Mouse (Mus musculus): Measurements from ENCODE around the gene H2-D1.

The H2-D1 gene

DNA sequence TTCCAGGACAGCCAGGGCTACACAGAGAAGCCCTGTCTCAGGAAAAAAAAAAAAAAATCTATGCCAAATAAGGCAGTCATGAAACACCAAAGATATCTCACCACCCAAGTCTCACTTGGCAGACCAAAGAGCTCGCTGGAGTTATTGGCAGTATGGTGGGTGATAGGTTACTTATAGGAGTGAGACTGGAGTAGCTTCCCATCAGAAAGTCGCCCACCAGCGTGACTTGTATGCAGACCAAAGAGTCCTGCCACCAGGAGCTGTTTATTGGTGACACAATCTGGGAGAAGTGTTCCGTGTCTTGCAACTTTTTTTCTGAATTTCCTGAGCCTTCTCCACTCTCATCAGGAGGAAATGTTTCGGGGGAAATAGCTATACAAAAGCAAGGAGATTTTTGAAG, 22.8 kb upstream of the H2-D1 start:
- no peak for ATAC-seq (ENCODE audit: insufficient number of reproducible peaks, low FRiP score, low TSS enrichment)

DNA sequence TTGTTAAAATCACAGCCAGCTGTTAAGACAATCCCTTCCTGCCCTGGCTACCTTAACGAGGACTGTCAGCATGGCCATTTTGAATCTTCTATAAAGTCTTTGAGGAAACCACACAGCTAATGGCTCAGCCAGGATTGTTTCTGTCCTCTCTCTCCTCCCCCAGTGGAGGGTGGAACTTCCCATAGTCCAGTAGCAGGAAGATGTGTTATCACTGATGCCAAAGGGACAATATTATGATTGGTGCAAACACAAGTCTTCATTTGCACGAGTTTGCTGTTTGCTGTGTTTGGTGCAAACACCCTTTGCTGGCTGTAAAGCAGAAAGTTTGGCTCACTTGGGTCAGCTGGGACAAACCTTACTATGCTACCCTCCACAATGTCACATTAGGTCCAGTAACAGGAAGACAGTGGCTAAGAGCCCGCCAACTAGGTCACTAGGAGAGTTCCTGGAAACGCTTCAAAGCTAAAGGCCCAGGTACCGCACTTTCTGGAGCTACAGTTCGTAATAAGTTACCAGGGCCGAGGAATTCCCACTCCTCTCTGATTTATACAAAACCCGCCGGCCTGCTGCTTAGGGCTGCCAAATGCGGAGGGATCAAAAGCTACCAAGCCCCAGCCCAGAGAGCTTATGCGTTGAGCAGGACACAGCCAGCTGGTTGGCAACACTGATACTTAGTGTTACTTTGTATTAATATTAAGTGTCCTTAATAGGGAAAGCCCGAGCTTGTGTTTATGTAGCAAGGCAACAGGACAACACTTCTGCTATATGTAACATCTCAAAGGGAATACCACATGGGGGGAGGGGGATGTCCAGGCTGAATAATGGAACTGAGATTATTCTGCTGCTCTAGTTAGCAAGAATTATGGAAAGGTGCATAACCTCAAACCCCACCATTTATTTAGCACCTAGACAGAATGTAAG, 21.9 kb upstream of the H2-D1 start:
- ATAC-seq (ENCODE audit: insufficient number of reproducible peaks, low FRiP score, low TSS enrichment): no peak

DNA sequence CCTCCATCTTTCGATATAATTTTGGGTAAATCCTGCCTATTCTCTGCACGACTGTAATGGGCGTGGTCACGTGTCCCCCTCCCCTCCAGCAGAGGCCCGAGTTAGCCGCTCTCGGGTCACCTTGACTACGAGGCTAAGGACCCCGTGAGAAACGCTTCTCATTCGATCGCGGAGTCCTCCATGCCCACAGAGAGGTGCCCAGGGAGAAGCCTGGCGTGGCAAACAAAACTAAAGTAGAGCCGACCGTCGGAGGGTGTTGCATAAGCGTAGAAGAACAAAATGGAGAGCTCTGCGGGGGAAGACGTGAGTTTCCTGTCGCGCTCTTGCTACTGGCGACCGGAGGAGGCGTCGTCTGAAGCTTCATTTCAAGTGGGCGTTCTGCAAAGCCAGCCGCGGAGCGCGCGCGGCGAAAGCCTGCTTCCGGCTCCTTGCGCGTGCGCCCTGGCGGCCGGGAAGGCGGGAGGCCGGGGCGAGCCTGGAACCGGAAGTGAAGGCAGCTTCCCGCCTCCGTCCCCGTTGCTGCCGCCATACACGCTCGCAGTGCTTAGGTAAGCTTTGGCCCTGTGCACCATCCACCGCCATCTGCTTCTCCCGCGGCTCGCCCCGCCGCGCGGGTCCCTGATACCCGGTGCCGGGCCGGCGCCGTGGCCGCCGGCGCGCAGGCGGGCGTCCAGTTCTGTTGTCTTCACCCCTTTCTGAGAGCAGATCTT, 21.1 kb upstream of the H2-D1 start, which contains the start of gene Ddx39b:
Ddx39b (plus strand) TSS at position 442 of the 710 bp plus-strand sequence.
- ATAC-seq (ENCODE audit: insufficient number of reproducible peaks, low FRiP score, low TSS enrichment): peak; percentile 78; the same call in 1 of the 2 replicates

DNA sequence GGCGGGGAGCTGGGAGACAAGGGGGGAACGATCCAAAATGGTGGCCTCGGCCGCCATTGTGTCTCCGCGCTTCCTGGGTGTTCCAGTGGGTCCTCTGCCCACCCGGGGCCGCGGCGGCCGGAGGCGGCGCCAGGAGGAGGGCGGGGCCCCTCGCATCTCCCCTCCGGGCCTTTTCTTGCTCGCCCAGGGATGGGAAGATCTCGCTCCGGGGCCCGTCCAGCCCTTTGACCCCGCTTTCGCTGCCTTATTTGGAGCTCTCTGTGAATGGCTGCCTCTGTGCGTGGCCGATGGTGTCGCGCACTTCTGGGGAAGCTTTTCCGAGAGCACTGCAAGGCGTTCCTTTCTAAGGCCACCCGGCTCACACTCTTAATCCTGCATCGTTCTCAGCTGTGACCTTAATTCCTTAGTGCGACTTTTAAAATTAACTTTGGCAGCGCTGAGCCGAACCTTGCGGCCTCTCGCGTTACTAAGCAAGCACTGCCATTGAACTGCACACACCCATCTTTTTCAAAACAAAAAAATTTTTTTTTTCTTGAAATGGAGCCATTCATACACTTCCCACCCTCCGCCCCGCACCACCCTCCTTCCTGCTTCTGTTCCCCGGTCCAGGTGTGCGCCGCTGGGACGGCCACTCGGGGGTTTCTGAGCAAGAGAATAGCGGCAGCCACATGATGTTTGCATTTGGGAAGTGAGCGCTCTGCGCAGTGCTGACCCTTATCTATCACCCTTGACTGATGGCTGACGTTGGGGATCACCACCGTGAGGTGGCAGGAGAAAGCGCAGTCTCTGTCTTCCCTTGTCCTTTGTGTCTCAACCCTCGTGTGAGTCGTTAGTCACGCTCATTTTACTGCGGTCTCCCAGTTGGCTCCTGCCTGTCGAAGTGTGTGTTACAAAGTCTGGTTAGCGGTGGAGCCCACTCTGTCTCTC, 20.3 kb upstream of the H2-D1 start:
- ATAC-seq (ENCODE audit: insufficient number of reproducible peaks, low FRiP score, low TSS enrichment): peak; percentile 26; the same call in 1 of the 2 replicates

DNA sequence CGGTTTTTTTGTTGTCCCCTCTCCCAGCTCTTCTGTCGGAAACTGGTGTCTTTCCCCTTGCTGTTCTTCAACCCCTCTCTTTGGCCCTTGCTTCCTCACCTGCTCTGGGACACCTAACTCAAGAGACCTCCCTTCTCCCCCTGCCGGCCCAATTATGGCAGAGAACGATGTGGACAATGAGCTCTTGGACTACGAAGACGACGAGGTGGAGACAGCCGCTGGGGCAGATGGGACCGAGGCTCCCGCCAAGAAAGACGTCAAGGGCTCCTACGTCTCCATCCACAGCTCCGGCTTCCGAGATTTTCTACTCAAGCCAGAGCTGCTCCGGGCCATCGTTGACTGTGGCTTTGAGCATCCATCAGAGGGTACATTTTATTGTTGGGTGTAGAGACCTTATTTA, 19.4 kb upstream of the H2-D1 start:
- ATAC-seq (ENCODE audit: insufficient number of reproducible peaks, low FRiP score, low TSS enrichment): no peak

DNA sequence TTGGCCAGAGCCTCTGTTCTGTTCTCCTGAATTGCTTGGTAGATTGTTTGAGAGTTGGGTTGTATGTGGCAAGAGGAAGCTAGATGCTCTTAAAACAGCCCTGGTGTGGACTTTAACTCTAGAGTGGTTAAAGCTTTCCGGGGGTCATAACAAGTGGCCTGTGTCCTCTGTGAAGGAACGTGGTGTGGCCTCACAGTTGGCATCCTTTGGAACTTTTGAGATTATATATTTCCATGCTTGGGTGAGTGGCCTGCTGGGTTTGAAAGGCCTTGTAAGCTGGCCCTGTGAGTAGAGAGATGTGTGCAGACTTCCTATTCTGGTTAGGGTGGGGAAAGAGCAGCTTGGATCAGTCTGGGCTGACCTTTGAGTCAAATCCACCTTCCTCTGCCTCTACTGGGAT, 17.5 kb upstream of the H2-D1 start:
- no peak for ATAC-seq (ENCODE audit: insufficient number of reproducible peaks, low FRiP score, low TSS enrichment)

DNA sequence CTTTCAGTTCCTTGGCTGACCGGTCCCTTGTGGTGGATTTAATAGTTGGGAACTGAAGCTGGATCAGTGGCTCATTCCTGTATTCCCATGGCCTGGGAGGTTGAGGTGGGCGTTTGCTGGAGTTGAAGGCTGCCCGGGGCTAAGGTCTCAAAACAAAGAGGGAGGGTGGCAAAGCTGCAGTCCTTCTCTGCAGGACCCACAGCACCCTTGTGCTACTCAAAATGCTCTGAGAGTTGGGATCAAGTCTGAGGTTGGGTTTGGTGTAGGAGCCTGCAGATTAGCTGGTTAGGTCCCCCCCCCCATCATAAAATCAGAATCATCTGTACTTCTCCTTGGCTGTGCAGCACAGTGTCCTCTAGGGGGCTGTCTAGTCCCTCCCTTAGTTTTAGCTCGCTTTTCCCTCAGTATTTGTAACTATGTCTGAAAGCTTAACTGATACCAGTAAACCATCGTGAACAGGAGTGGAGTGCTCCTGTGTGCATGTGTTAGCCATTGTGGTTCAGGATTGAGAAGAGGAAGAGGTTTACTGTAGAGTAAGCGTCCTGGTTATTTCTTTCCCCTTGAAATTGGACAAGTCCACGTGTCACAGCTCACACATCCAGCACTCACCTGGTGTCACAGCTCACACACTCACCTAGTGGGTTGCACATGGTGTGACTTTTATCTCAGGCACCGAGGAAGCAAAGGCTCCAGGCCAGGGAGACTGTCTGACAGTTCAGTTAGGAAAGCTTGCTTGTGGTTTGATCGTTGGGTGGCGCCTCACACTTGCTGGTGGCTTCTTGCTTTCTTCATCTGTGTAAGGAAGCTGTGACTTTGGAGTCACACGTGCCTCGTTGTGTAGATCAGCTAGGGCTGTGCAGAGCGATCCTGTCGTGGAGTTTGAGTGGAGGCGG, 16.6 kb upstream of the H2-D1 start:
- ATAC-seq (ENCODE audit: insufficient number of reproducible peaks, low FRiP score, low TSS enrichment): no peak

DNA sequence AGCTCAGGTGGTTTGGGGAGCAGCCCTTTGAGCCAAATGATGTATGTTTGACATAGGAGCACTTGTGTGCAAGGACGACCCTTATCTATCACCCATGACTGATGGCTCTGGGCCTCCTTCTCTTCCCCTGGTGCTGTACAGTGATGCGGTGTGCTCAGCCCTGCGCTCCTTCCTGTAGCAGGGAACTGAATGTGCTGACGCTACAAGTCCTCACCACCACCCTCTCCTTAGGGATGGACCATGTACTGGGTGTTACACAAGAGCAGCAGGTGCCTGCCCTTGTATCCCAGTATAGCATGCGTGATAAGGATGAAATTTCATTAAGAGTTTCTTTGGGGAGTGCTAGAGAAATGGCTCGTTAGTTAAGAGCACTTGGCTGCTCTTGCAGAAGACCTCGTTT, 15.4 kb upstream of the H2-D1 start:
- no peak for ATAC-seq (ENCODE audit: insufficient number of reproducible peaks, low FRiP score, low TSS enrichment)

DNA sequence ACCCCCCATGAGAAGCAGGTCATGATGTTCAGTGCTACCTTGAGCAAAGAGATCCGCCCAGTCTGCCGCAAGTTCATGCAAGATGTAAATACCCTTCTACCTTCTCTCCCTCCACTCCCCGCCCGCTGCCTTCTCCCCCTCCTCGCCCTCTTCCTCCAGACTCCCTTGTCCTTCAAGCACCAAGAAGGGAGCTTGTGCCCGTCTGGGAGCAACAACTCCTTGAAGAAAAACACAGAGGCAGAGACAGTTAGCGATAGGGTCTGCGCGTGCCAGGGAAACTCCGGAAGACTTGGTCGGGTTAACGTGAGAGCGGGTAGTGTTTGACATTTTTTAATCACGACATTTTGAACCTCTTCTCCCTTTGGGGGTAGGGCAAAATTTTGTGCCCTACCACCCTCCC, 13.5 kb upstream of the H2-D1 start:
- ATAC-seq (ENCODE audit: insufficient number of reproducible peaks, low FRiP score, low TSS enrichment): no peak

DNA sequence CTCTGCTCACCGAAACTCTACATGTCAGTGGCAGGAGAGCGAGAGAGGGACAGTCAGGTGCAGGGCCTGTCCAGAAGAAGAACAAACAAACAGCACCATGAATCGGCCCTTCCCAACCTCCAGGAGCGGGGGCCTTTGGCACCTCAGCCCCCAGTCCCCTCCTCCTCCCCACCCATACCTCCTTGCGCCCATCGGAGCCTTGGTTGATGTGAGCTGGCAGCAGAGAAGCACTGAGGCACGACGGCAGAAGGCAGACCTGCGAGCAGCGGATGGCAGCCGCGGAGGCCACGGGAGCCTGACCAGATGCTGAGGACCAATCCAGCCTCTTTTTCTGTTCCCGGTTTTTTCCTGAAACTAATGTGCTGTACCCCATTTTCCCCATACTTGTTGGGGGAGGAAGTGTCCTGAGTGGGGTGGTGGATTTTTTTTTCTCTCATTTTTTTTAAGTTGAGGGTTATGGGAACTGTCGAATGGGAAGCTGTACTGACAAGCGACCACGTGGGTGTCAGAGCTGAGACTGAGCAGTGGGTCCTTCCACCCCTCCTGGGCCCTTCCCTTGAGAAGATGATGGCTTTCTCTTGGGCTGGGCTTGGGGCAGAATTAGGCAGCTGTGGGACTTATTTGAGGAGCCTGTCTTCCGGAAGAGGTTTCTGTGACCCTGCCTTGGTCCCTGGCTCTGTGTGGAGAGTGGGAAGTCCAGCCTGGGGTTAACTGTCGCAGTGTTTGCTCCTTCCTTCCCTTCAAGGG, 12.9 kb upstream of the H2-D1 start:
- no peak for ATAC-seq (ENCODE audit: insufficient number of reproducible peaks, low FRiP score, low TSS enrichment)

DNA sequence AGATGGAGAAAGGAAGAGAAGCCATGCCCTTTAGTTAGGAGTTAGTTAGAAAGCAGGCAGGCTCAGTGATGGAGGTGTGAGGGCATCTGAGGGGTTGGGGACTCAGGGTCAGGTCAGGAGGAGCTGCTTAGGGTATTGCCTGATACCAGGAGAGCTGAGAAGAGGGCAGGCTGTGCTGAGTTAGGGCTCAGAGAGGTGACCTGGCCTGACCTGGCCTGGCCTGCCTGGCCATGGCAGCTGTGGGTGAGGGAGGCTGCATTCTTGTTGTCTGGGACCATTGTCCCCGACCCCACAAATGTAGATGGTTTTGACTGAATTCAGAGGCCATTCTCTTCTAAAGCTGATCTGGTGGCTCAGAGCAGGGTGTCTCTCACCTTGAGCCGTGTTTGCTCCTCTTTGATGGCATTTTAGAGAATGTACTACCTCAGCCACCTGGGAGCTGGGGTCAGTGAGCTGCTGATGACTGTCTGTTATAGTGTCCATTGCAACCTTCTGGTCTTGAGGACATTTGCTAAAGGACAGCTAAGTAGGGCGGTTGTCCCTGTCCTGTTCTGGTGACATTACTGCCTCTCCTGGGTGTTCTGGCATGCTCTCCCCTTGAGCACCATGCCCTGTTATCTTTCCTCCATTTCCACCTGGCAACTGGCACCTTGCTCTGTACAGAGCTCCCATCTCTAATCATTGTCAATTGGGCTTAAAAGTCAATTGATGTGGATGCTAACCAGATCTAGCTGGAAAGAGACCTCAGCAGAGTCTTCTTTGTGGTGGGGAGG, 12.0 kb upstream of the H2-D1 start:
- no peak for ATAC-seq (ENCODE audit: insufficient number of reproducible peaks, low FRiP score, low TSS enrichment)

DNA sequence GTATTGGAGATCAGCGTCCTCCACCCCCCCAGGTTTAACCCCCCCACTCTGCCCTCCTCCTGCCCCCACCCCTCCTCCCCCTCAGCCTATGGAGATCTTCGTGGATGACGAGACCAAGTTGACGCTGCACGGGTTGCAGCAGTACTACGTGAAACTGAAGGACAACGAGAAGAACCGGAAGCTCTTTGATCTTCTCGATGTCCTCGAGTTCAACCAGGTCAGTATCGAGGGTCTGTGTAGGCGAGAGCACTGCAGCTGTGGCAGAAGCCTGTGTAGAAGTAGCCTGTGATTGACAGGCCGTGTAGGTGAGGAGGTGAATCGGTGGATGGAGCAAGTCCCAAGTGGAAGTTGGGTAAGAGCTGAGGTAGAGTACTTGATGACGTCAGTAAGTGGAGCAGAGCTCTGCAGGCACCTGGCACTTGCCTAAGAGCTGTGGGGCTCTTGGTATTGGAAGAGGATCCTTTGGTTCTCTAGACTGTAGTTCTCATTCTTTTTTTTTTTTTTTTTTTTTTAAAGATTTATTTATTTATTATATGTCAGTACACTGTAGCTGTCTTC, 11.3 kb upstream of the H2-D1 start:
- ATAC-seq (ENCODE audit: insufficient number of reproducible peaks, low FRiP score, low TSS enrichment): no peak

DNA sequence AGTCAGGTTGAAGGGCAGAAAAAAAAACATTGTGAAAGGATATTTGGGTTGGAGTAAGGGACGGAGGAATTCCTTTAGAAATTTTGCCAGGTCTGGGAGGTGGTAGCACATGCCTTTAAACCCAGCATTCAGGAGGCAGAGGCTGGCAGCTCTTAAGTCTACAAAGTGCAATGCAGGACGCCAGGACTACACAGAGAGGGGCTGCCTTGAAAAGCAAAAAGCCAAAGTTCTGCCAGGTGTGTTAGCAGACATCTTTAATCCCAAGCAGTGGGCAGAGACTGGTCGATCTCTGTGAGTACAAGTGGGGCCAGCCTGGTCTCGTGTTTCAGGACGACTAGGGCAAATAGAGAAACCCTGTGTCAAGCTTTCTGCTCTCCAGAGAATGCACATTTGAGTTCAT, 10.5 kb upstream of the H2-D1 start:
- ATAC-seq (ENCODE audit: insufficient number of reproducible peaks, low FRiP score, low TSS enrichment): no peak

DNA sequence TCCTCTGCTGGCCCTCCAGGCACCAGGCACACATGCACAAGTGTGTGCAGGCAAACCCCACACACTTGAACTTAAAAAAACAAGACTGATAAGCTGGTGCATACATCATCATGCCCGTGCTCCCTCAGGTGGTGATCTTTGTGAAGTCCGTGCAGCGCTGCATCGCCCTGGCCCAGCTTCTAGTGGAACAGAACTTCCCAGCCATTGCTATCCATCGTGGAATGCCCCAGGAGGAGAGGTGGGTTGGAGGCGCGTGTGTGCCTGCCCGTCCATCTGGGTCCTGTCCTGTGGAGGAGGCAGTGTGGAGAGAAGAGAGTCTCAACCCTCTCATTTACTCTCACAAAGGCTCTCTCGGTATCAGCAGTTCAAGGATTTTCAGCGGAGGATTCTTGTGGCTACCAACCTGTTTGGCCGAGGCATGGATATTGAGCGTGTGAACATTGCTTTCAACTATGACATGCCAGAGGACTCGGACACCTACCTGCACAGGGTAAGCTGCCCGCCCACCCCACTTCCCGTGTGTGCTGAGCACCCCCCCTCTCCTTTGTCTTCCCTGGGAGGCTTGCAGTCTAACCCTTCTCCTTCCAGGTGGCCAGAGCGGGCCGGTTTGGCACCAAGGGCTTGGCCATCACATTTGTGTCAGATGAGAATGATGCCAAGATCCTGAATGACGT, 9.8 kb upstream of the H2-D1 start:
- no peak for ATAC-seq (ENCODE audit: insufficient number of reproducible peaks, low FRiP score, low TSS enrichment)

DNA sequence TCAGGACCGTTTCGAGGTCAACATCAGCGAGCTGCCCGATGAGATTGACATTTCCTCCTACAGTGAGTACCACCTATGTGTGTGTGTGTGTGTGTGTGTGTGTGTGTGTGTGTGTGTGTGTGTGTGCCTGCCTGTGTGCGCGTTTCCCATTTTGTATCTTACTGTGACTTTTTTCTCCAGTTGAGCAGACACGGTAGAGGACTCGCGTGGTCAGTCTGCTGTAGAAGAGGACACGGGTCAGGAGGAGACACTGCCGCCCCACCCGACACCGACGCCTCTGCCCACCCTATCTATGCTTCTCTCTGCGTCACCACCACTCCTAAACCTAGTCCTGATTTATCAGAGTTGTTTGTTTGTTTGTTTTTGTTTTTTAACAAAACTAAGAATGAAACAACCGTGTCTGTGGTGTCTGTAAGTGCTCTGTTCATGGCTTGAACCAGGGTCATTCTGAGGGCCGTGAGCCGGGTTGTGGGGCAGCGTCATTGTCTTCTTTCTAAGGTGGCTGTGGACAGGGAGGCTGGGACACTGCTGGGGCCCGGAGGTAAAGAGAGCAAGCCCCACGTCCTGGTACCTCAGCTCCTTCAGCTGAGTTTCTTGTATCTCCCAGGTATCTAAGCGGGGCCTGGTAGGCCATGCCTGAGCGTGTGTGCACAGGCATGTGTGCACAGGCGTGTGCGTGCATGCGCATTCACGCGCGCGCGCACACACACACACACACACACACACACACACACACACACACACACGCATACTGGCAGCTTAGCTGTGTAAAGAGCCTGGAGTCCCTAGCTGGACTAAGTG, 9.0 kb upstream of the H2-D1 start:
- ATAC-seq (ENCODE audit: insufficient number of reproducible peaks, low FRiP score, low TSS enrichment): no peak

DNA sequence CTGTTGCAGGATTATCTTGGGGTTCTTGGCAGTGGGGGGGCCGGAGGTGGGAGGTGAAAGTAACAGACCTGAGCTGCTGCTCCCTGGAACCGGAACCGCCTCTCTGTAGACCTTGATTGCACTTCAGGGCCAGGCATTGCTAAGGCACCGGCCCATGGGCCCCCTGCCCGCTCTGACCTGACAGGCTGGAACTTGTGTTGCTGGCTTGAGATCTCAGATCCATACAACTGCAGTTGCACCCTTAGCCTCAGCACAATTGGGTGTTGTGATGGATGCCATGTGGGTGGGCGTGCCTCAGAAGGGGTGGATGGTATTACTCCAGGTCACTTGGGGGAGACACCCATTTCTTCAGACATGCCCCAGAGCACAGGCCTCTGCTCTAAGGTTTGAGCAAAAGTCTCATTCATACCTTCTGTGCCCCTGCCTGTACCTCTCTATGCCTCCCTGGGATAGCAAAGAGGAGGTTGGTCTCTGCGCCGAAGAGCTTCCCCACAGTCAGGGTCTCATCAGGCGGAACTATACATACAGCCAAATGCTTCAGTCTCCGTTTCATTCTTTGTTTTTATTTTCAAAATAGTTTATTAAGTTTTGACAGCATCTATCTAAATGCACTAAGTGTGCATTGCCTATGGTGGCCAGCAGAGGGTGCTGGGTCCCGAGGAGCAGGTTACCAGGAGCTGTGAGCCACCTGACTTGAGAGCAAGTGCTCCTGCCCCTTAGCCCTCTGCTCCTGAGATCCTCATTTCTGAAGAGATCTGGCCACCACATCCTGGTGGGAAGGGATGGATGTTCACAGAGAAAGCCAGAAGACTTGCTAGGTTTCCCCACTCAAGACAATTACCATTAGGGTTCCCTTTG, 8.1 kb upstream of the H2-D1 start:
- ATAC-seq (ENCODE audit: insufficient number of reproducible peaks, low FRiP score, low TSS enrichment): no peak
